Mouse (Mus musculus) stomach, postnatal 0 days (tissue): Measurements from ENCODE around the gene Zbtb7b.

Source experiments
- CTCF ChIP-seq: IDR thresholded peaks from 2 replicates; pipeline ENCODE4 v1.5.1; 2016; ENCODE audit warnings: antibody characterized with exemption, low read depth, mild to moderate bottlenecking, moderate library complexity
- EP300 ChIP-seq: optimal IDR thresholded peaks from 2 replicates; pipeline ENCODE3; 2016; ENCODE audit warnings: antibody characterized with exemption

DNA sequence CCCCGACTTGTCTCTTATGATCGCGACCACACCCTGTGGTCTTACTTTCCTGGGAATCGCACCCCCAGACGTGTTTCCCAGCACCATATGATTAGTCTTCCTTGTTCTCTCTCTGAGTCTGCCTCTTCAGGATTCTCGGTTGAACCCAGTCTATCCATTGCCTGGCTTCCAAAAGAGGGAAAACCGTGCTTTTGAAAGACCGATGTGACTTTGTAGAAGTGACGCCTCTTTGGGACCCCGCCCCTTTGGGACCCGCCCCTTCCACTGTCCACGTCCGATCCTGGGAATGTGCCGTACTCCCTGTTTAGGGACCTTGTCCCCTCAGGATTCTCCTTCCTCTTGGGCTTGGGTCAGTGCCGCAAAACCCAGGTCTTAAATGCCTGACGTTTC lies 24.3 kb upstream of the Zbtb7b start:
- TF ChIP-seq CTCF (no peak), EP300 (no peak)
